Mouse (Mus musculus) brain, embryonic 14.5 days (tissue): ENCODE measurements around the gene Olfml2b. TPM values are rescaled to one million over a fixed set of nuclear protein-coding genes. Genes with fewer than 3 reads are reported as not detected.
A peak's percentile ranks its signal among the peaks of the same experiment; 100 is the strongest.

ENCODE experiments used
- DNase-seq: peaks from one replicate; pipeline ENCODE4 v3.0.0-alpha.2; 2011; ENCODE audit warnings: low read depth
- CTCF ChIP-seq: fragments of 200-500 bp; IDR thresholded peaks from 2 replicates; pipeline ENCODE4 v1.5.1; 2012; ENCODE audit warnings: inconsistent platforms, mild to moderate bottlenecking, moderate library complexity, borderline replicate concordance; ENCODE audit not compliant: insufficient read depth, insufficient read length; ENCODE audit errors: extremely low read depth
- POLR2A ChIP-seq: fragments of 200-500 bp; IDR thresholded peaks from 2 replicates; pipeline ENCODE4 v1.6.1; 2012; ENCODE audit warnings: mild to moderate bottlenecking, inconsistent platforms, borderline replicate concordance; ENCODE audit not compliant: poor library complexity, insufficient read depth, insufficient read length, severe bottlenecking; ENCODE audit errors: extremely low read depth
- polyA plus RNA-seq: library from polyadenylated mRNA; depleted of rRNA; stranded (reverse); fragments of >200 nt; gene quantifications from 2 replicates; pipeline ENCODE4 v1.2.3, GENCODE M21; 2012

The Olfml2b gene
- polyA plus RNA-seq, 1 experiment, result 6.5 TPM

DNA sequence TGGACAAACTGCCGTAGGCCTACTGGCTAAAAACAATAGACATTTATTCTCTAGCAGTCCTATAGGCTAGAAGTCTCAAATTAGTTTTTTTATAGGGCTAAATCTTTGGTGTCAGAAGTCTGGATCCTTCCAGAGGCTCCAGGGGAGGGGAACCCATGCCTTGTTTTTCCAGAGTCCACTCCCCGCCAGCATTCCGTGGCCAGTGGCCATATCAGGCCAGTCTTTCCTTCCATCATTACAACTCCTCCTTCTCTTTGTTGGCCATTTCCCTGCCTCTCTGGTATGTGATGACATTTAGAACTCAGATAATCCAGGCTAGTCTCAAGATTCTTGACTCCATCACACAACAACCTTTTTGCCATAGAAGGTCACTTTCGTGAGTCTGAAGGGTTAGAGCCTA lies 33.3 kb downstream of the Olfml2b start:
- DNase-seq, result no peak
- no peak for TF ChIP-seq POLR2A
- TF ChIP-seq CTCF, result no peak

- DNase-seq, result no peak
- TF ChIP-seq POLR2A (no peak), CTCF (no peak)
Measured at GRCm38 (mm10) chr1:170678861-170679260, 34.5 kb downstream of the Olfml2b start.

- peak; percentile 57 for DNase-seq
- TF ChIP-seq CTCF, result no peak
- no peak for TF ChIP-seq POLR2A
Measured at GRCm38 (mm10) chr1:170679624-170680023, 35.3 kb downstream of the Olfml2b start.

DNA sequence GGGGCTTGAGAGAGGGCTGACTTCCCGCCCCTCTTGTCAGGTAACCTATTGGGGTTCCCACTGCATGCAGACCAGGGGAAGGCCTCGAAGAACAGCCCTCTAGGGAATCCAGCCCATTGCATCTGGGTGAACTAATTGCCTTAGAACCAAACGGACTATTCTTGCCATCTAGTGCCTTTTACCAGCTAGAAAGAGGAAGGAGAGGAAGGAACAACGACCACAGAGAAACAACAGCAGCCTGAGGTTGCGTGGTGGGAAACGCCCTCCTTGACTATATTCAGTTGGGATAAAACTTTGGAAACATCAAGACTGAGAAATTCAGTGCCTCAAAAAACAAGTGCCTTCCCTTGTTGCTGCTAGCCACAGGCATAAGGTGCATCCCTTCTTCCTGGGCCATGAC lies 39.5 kb downstream of the Olfml2b start:
- DNase-seq, result no peak
- TF ChIP-seq POLR2A, result no peak
- TF ChIP-seq CTCF, result no peak

DNA sequence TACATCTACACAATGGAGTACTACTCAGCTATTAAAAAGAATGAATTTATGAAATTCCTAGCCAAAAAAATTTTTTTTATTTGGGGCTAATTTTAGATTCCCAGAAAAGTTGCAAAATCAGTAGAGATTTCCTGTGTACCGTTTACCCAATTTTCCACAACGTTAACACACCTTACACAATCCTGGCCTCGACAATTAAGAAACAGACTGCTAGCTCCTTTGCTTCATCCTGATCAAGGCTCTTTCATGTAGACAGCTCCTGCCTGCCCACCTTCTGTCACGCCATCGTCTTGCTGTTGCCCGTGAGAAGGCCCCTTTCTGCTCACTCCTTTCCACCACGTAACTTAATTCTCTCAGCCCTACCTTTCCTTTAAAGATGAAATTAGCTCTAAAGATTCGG lies 45.4 kb downstream of the Olfml2b start:
- no peak for DNase-seq
- TF ChIP-seq CTCF (no peak), POLR2A (no peak)

- TF ChIP-seq POLR2A (no peak), CTCF (no peak)
- no peak for DNase-seq
Measured at GRCm38 (mm10) chr1:170691301-170691700, 47.0 kb downstream of the Olfml2b start.

- TF ChIP-seq POLR2A (no peak), CTCF (no peak)
Measured at GRCm38 (mm10) chr1:170694821-170695291, 50.5 kb downstream of the Olfml2b start.

GRCm38 (mm10) chr1:170695326-170695725 lies 51.0 kb downstream of the Olfml2b start:
- no peak for DNase-seq
- no peak for TF ChIP-seq POLR2A
- no peak for TF ChIP-seq CTCF

More at GRCm38 (mm10) chr1:170694821-170695291, 50.5 kb downstream of the Olfml2b start:
- DNase-seq, result no peak

- no peak for DNase-seq
- TF ChIP-seq CTCF (no peak), POLR2A (no peak)
Measured at GRCm38 (mm10) chr1:170696996-170697395, 52.7 kb downstream of the Olfml2b start.

DNA sequence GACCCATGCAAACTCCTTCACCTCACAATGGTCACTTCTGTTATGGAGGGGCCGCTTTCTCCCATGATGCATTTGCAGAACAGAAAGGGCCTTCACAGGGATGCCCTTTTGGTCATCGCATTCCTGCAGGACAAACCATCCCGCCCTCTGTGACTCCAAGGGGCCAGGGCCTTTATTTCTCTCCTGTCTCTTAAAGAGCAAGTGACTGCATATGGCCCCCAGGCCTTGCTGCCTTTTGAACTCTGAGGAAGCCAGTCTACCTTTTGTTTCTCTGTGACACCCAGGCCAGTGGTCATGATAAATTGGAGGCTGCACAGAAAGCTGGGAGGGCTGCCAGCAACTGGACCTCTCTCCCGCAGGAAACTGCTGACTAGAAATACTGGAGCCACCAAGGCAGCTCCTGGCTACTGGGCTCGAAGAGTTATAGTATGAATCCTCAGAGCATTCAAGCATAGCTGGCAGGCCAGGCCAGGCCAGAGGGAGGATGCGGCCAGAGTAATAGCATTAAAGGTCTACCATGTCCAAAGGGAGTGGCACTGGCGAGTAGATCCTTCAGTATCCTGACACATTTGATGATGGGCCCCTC lies 53.5 kb downstream of the Olfml2b start:
- no peak for DNase-seq
- no peak for TF ChIP-seq POLR2A
- TF ChIP-seq CTCF, result no peak

GRCm38 (mm10) chr1:170698771-170699170 lies 54.4 kb downstream of the Olfml2b start:
- DNase-seq, result no peak
- no peak for TF ChIP-seq POLR2A
- TF ChIP-seq CTCF, result no peak

DNA sequence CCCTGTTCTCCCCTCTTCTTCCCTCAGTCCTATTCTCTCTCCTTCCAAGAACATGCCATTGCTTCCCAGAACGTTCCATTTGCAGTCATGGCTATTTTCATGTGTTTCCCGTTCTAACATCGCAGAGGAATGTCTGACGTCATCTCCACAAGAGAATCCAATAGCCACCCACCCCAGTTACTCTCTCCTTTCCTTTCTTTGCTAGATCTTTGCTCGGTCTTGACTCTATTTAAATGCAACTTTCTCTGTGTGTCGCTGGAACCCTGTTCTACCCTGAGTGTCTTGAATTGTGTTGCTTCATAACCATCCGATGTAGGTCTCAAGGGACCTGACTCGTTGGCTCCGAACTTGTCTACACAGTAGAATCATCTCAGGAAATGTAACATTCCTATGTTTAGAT lies 55.2 kb downstream of the Olfml2b start:
- no peak for TF ChIP-seq CTCF
- no peak for TF ChIP-seq POLR2A
- DNase-seq, result no peak

GRCm38 (mm10) chr1:170700496-170701027 lies 56.2 kb downstream of the Olfml2b start:
- DNase-seq, result no peak
- TF ChIP-seq POLR2A (no peak), CTCF (no peak)
